Mouse (Mus musculus): ENCODE results near the gene Khdc3.

- TF ChIP-seq CTCF (IDR thresholded peaks at IDR 0.05; ENCODE audit: low read depth, low read length) (no peak), EP300 (IDR thresholded peaks at IDR 0.05; ENCODE audit: insufficient read depth, low read depth, low read length) (peak; percentile 89; the same call in 1 of the 2 replicates), POLR2A (IDR thresholded peaks at IDR 0.05; ENCODE audit: insufficient read depth, low read length) (no peak)
Measured at GRCm38 (mm10) chr9:73094580-73094979, 7.1 kb upstream of the Khdc3 start.
